Mouse (Mus musculus): Measurements from ENCODE around the gene Gsn.

GRCm38 (mm10) chr2:35256932-35257331 is 752 bp downstream of the Gsn start:
- TF ChIP-seq CTCF (conservative IDR thresholded peaks at IDR 0.05; ENCODE audit: low read length) (no peak), NANOG (IDR thresholded peaks at IDR 0.05; ENCODE audit: borderline replicate concordance, low read length) (no peak)
